Mouse (Mus musculus): ENCODE results near the gene Cops8. TPM values are rescaled to one million over a fixed set of nuclear protein-coding genes. Genes with fewer than 3 reads are reported as not detected.
A peak's percentile ranks its signal among the peaks of the same experiment; 100 is the strongest.

Cops8 gene
- polyA plus RNA-seq, 1 experiment from 2014 or later = 239 TPM

- Histone ChIP-seq H3K36me3 (replicated peaks; ENCODE audit: control insufficient read depth, insufficient read depth, low read depth, low read length) (peaks cover 13% of the 10 kb centered on the region), H3K9me3 (replicated peaks; ENCODE audit: control insufficient read depth, low read length) (no peaks in the 10 kb centered on the region), H3K4me2 (ENCODE audit: low read depth, low read length) (no peak overlapping the region), H3K4me1 (ENCODE audit: control insufficient read depth, insufficient read depth, low read length) (no peaks in the 10 kb centered on the region), H3K4me3 (ENCODE audit: low read depth, low read length) (no peak overlapping the region), H3K9ac (replicated peaks; ENCODE audit: low read length) (no peak overlapping the region), H3K27ac (replicated peaks; ENCODE audit: low read depth, low read length) (no peak overlapping the region), H3K27me3 (ENCODE audit: control insufficient read depth, insufficient read depth, low read length) (no peaks in the 10 kb centered on the region)
- WGBS = 89% methylated on average over 5 of the region's 5 CpGs
- ATAC-seq (replicated peaks; ENCODE audit: insufficient number of reproducible peaks, low FRiP score, low TSS enrichment, low read depth) (no peak), DNase-seq (ENCODE audit: low spot score) (no peak)
These were observed 6.6 kb downstream of the Cops8 start for GRCm38 (mm10) chr1:90609363-90609762.

- Histone ChIP-seq H3K4me2 (ENCODE audit: low read depth, low read length) (no peak overlapping the region), H3K36me3 (replicated peaks; ENCODE audit: control insufficient read depth, insufficient read depth, low read depth, low read length) (peaks cover 3% of the 10 kb centered on the region; the same call in 1 of the 2 replicates), H3K4me1 (ENCODE audit: control insufficient read depth, insufficient read depth, low read length) (no peaks in the 10 kb centered on the region), H3K9me3 (replicated peaks; ENCODE audit: control insufficient read depth, low read length) (no peaks in the 10 kb centered on the region), H3K27ac (replicated peaks; ENCODE audit: low read depth, low read length) (no peak overlapping the region), H3K27me3 (ENCODE audit: control insufficient read depth, insufficient read depth, low read length) (no peaks in the 10 kb centered on the region), H3K9ac (replicated peaks; ENCODE audit: low read length) (no peak overlapping the region), H3K4me3 (ENCODE audit: low read depth, low read length) (no peak overlapping the region)
- DNase-seq (ENCODE audit: low spot score) (no peak), ATAC-seq (replicated peaks; ENCODE audit: insufficient number of reproducible peaks, low FRiP score, low TSS enrichment, low read depth) (no peak)
- 90% methylated on average over 7 of the region's 7 CpGs for WGBS
These were observed 14.5 kb downstream of the Cops8 start for GRCm38 (mm10) chr1:90617258-90617657.

- 74% methylated on average over 6 of the region's 6 CpGs for WGBS
- no peak overlapping the region for H3K4me3 ChIP-seq (ENCODE audit: low read depth, low read length)
- ATAC-seq (replicated peaks; ENCODE audit: insufficient number of reproducible peaks, low FRiP score, low TSS enrichment, low read depth) = no peak
- H3K4me1 ChIP-seq (ENCODE audit: control insufficient read depth, insufficient read depth, low read length) = no peaks in the 10 kb centered on the region
- no peaks in the 10 kb centered on the region for H3K27me3 ChIP-seq (ENCODE audit: control insufficient read depth, insufficient read depth, low read length)
- no peak overlapping the region for H3K9ac ChIP-seq (replicated peaks; ENCODE audit: low read length)
- H3K9me3 ChIP-seq (replicated peaks; ENCODE audit: control insufficient read depth, low read length) = no peaks in the 10 kb centered on the region
- no peak overlapping the region for H3K4me2 ChIP-seq (ENCODE audit: low read depth, low read length)
- no peaks in the 10 kb centered on the region for H3K36me3 ChIP-seq (replicated peaks; ENCODE audit: control insufficient read depth, insufficient read depth, low read depth, low read length)
- no peak for DNase-seq (ENCODE audit: low spot score)
- no peak overlapping the region for H3K27ac ChIP-seq (replicated peaks; ENCODE audit: low read depth, low read length)
These were observed 30.7 kb downstream of the Cops8 start for GRCm38 (mm10) chr1:90633415-90634030.

- H3K4me3 ChIP-seq (ENCODE audit: low read depth, low read length) = no peak overlapping the region
- no peak overlapping the region for H3K4me2 ChIP-seq (ENCODE audit: low read depth, low read length)
- no peak for DNase-seq (ENCODE audit: low spot score)
- no peak overlapping the region for H3K27ac ChIP-seq (replicated peaks; ENCODE audit: low read depth, low read length)
- H3K4me1 ChIP-seq (ENCODE audit: control insufficient read depth, insufficient read depth, low read length) = no peaks in the 10 kb centered on the region
- no peak overlapping the region for H3K9ac ChIP-seq (replicated peaks; ENCODE audit: low read length)
- 70% methylated on average over 3 of the region's 3 CpGs for WGBS
- H3K27me3 ChIP-seq (ENCODE audit: control insufficient read depth, insufficient read depth, low read length) = no peaks in the 10 kb centered on the region
- ATAC-seq (replicated peaks; ENCODE audit: insufficient number of reproducible peaks, low FRiP score, low TSS enrichment, low read depth) = no peak
- H3K9me3 ChIP-seq (replicated peaks; ENCODE audit: control insufficient read depth, low read length) = no peaks in the 10 kb centered on the region
- no peaks in the 10 kb centered on the region for H3K36me3 ChIP-seq (replicated peaks; ENCODE audit: control insufficient read depth, insufficient read depth, low read depth, low read length)
These were observed 31.5 kb downstream of the Cops8 start for GRCm38 (mm10) chr1:90634205-90634745.

- WGBS = 54% methylated on average over 7 of the region's 7 CpGs
- no peaks in the 10 kb centered on the region for H3K36me3 ChIP-seq (replicated peaks; ENCODE audit: control insufficient read depth, insufficient read depth, low read depth, low read length)
- no peak overlapping the region for H3K27ac ChIP-seq (replicated peaks; ENCODE audit: low read depth, low read length)
- DNase-seq (ENCODE audit: low spot score) (no peak), ATAC-seq (replicated peaks; ENCODE audit: insufficient number of reproducible peaks, low FRiP score, low TSS enrichment, low read depth) (no peak)
- H3K4me2 ChIP-seq (ENCODE audit: low read depth, low read length) = no peak overlapping the region
- H3K9me3 ChIP-seq (replicated peaks; ENCODE audit: control insufficient read depth, low read length) = no peaks in the 10 kb centered on the region
- H3K9ac ChIP-seq (replicated peaks; ENCODE audit: low read length) = no peak overlapping the region
- no peak overlapping the region for H3K4me3 ChIP-seq (ENCODE audit: low read depth, low read length)
- H3K27me3 ChIP-seq (ENCODE audit: control insufficient read depth, insufficient read depth, low read length) = no peaks in the 10 kb centered on the region
- no peaks in the 10 kb centered on the region for H3K4me1 ChIP-seq (ENCODE audit: control insufficient read depth, insufficient read depth, low read length)
These were observed 35.6 kb downstream of the Cops8 start for GRCm38 (mm10) chr1:90638335-90638734.

- WGBS = 0% methylated on average over 4 of the region's 4 CpGs
- H3K27ac ChIP-seq (replicated peaks; ENCODE audit: low read depth, low read length) = peak overlapping the region; percentile 43
- H3K36me3 ChIP-seq (replicated peaks; ENCODE audit: control insufficient read depth, insufficient read depth, low read depth, low read length) = no peaks in the 10 kb centered on the region
- peak; percentile 85 for ATAC-seq (replicated peaks; ENCODE audit: insufficient number of reproducible peaks, low FRiP score, low TSS enrichment, low read depth)
- H3K4me1 ChIP-seq (ENCODE audit: control insufficient read depth, insufficient read depth, low read length) = 0 out of 2 replicates have a peak, but pooled peaks cover 2% of the 10 kb centered on the region
- H3K4me2 ChIP-seq (ENCODE audit: low read depth, low read length) = no peak overlapping the region
- no peak overlapping the region for H3K9ac ChIP-seq (replicated peaks; ENCODE audit: low read length)
- no peaks in the 10 kb centered on the region for H3K9me3 ChIP-seq (replicated peaks; ENCODE audit: control insufficient read depth, low read length)
- H3K4me3 ChIP-seq (ENCODE audit: low read depth, low read length) = no peak overlapping the region
- DNase-seq (ENCODE audit: low spot score) = peak; percentile 89
- no peaks in the 10 kb centered on the region for H3K27me3 ChIP-seq (ENCODE audit: control insufficient read depth, insufficient read depth, low read length)
These were observed 48.1 kb downstream of the Cops8 start for GRCm38 (mm10) chr1:90650781-90651437.

GRCm38 (mm10) chr1:90651781-90652180 lies 49.0 kb downstream of the Cops8 start:
- H3K27me3 ChIP-seq (ENCODE audit: control insufficient read depth, insufficient read depth, low read length) = no peaks in the 10 kb centered on the region
- no peak overlapping the region for H3K27ac ChIP-seq (replicated peaks; ENCODE audit: low read depth, low read length)

GRCm38 (mm10) chr1:90652553-90652952 lies 49.8 kb downstream of the Cops8 start:
- no peak overlapping the region for H3K9ac ChIP-seq (replicated peaks; ENCODE audit: low read length)
- no peaks in the 10 kb centered on the region for H3K9me3 ChIP-seq (replicated peaks; ENCODE audit: control insufficient read depth, low read length)
- H3K27ac ChIP-seq (replicated peaks; ENCODE audit: low read depth, low read length) = no peak overlapping the region
- no peak overlapping the region for H3K4me2 ChIP-seq (ENCODE audit: low read depth, low read length)
- H3K36me3 ChIP-seq (replicated peaks; ENCODE audit: control insufficient read depth, insufficient read depth, low read depth, low read length) = no peaks in the 10 kb centered on the region
- ATAC-seq (replicated peaks; ENCODE audit: insufficient number of reproducible peaks, low FRiP score, low TSS enrichment, low read depth) (no peak), DNase-seq (ENCODE audit: low spot score) (no peak)
- no peaks in the 10 kb centered on the region for H3K27me3 ChIP-seq (ENCODE audit: control insufficient read depth, insufficient read depth, low read length)
- no peak overlapping the region for H3K4me3 ChIP-seq (ENCODE audit: low read depth, low read length)
- 0 out of 2 replicates have a peak, but pooled peaks cover 2% of the 10 kb centered on the region for H3K4me1 ChIP-seq (ENCODE audit: control insufficient read depth, insufficient read depth, low read length)
- 71% methylated on average over 4 of the region's 4 CpGs for WGBS

More at GRCm38 (mm10) chr1:90651781-90652180, 49.0 kb downstream of the Cops8 start:
- Histone ChIP-seq H3K9ac (replicated peaks; ENCODE audit: low read length) (no peak overlapping the region), H3K4me3 (ENCODE audit: low read depth, low read length) (no peak overlapping the region), H3K36me3 (replicated peaks; ENCODE audit: control insufficient read depth, insufficient read depth, low read depth, low read length) (no peaks in the 10 kb centered on the region), H3K4me1 (ENCODE audit: control insufficient read depth, insufficient read depth, low read length) (0 out of 2 replicates have a peak, but pooled peaks cover 2% of the 10 kb centered on the region), H3K9me3 (replicated peaks; ENCODE audit: control insufficient read depth, low read length) (no peaks in the 10 kb centered on the region), H3K4me2 (ENCODE audit: low read depth, low read length) (no peak overlapping the region)
- ATAC-seq (replicated peaks; ENCODE audit: insufficient number of reproducible peaks, low FRiP score, low TSS enrichment, low read depth) (no peak), DNase-seq (ENCODE audit: low spot score) (no peak)
